Mouse (Mus musculus) hindbrain, embryonic 12.5 days (tissue): Measurements from ENCODE around the gene Gpkow. TPM values are rescaled to one million over a fixed set of nuclear protein-coding genes. Genes with fewer than 3 reads are reported as not detected.
"Not testable (repeated sequence)": the region's sequence is repeated elsewhere in the genome, so short reads cannot be mapped to it uniquely, and the experiment has no call there.

Source experiments
- ATAC-seq: fragments of 200-750 bp; cut with Nextera tagmentation; 2 replicates; pipeline ENCODE4 v1.8.0; 2017; ENCODE audit warnings: moderate TSS enrichment; ENCODE audit not compliant: low FRiP score
- H3K27ac ChIP-seq: fragments of 300-500 bp; sonication (generic); 2 replicates; pipeline ENCODE4 v1.5.1; 2016; ENCODE audit warnings: mild to moderate bottlenecking
- H3K27me3 ChIP-seq: fragments of 300-500 bp; sonication (generic); 2 replicates; pipeline ENCODE4 v1.6.1; 2016; ENCODE audit warnings: mild to moderate bottlenecking
- H3K36me3 ChIP-seq: fragments of 300-500 bp; sonication (generic); 2 replicates; pipeline ENCODE4 v1.6.1; 2016; ENCODE audit warnings: mild to moderate bottlenecking
- H3K4me1 ChIP-seq: fragments of 300-500 bp; sonication (generic); 2 replicates; pipeline ENCODE4 v1.6.1; 2016
- H3K4me2 ChIP-seq: fragments of 300-500 bp; sonication (generic); replicated peaks from 2 replicates; pipeline ENCODE4 v1.6.1; 2016; ENCODE audit warnings: mild to moderate bottlenecking
- H3K4me3 ChIP-seq: fragments of 300-500 bp; sonication (generic); 2 replicates; pipeline ENCODE4 v1.5.1; 2016; ENCODE audit warnings: mild to moderate bottlenecking
- H3K9ac ChIP-seq: fragments of 300-500 bp; sonication (generic); 2 replicates; pipeline ENCODE4 v1.6.1; 2016; ENCODE audit warnings: mild to moderate bottlenecking, moderate library complexity
- H3K9me3 ChIP-seq: fragments of 300-500 bp; sonication (generic); replicated peaks from 2 replicates; pipeline ENCODE4 v1.6.1; 2016; ENCODE audit warnings: mild to moderate bottlenecking
- WGBS: fragments of 180-500 bp; shearing (Covaris S2); methylation state at CpG from one replicate; pipeline ENCODE4 v1.1.7; 2016; 5-methylcytosine and 5-hydroxymethylcytosine counted together
- polyA plus RNA-seq: library from polyadenylated mRNA; unstranded; fragments of >200 nt; fragmentation: Nextera tagmentation; extraction: Ambion mirVana; gene quantifications from 2 replicates; pipeline ENCODE4 v1.2.1, GENCODE M21; 2016

Gpkow gene
- polyA plus RNA-seq, 1 experiment from 2014 or later: 46.4 TPM

- Histone ChIP-seq H3K27me3 (no peaks in the 10 kb centered on the region), H3K4me1 (no peaks in the 10 kb centered on the region), H3K36me3 (no peaks in the 10 kb centered on the region), H3K4me3 (no peak overlapping the region), H3K9ac (no peak overlapping the region), H3K4me2 (no peak overlapping the region), H3K27ac (no peak overlapping the region), H3K9me3 (no peaks in the 10 kb centered on the region)
- no peak for ATAC-seq
- 41% methylated on average over 4 of the region's 4 CpGs for WGBS
These were observed 4.1 kb upstream of the Gpkow start for GRCm38 (mm10) chrX:7692862-7693261.

GRCm38 (mm10) chrX:7696520-7696919 is 411 bp upstream of the Gpkow start:
- Histone ChIP-seq H3K4me1 (no peaks in the 10 kb centered on the region), H3K4me3 (peak overlapping the region; percentile 50; the same call in 1 of the 2 replicates), H3K27ac (no peak overlapping the region), H3K4me2 (peak overlapping the region; percentile 32), H3K36me3 (peaks cover 5% of the 10 kb centered on the region; the same call in 1 of the 2 replicates), H3K9ac (no peak overlapping the region), H3K27me3 (no peaks in the 10 kb centered on the region), H3K9me3 (no peaks in the 10 kb centered on the region)
- 45% methylated on average over 6 of the region's 6 CpGs for WGBS
- ATAC-seq: peak; percentile 61

- not testable (repeated sequence) for H3K27me3 ChIP-seq, H3K9me3 ChIP-seq, H3K36me3 ChIP-seq, H3K4me1 ChIP-seq, H3K27ac ChIP-seq
- 38% methylated on average over 6 of the region's 12 CpGs for WGBS
- Histone ChIP-seq H3K4me2 (peak overlapping the region; percentile 49), H3K9ac (peak overlapping the region; percentile 47), H3K4me3 (peak overlapping the region; percentile 25)
- peak; percentile 64 for ATAC-seq
These were observed 16.8 kb downstream of the Gpkow start for GRCm38 (mm10) chrX:7713764-7714134.

GRCm38 (mm10) chrX:7714135-7714899 is 17.4 kb downstream of the Gpkow start, which contains the start of gene Wdr45:
Gene Wdr45 (plus strand): TSS chrX:7714333.
- H3K27me3 ChIP-seq, H3K9me3 ChIP-seq, H3K36me3 ChIP-seq, H3K4me1 ChIP-seq, H3K27ac ChIP-seq: not testable (repeated sequence)
- 17% methylated on average over 36 of the region's 60 CpGs for WGBS
- peak; percentile 98 for ATAC-seq
- H3K4me3 ChIP-seq: peak within 1 kb of the TSS; percentile 25
- H3K4me2 ChIP-seq: peak within 1 kb of the TSS; percentile 49
- H3K9ac ChIP-seq: peak within 1 kb of the TSS; percentile 47

- WGBS: 47% methylated on average over 1 of the region's 1 CpGs
- H3K36me3 ChIP-seq, H3K9ac ChIP-seq, H3K4me1 ChIP-seq, H3K4me3 ChIP-seq, H3K27ac ChIP-seq, H3K27me3 ChIP-seq, H3K9me3 ChIP-seq, H3K4me2 ChIP-seq, ATAC-seq: not testable (repeated sequence)
These were observed 19.1 kb downstream of the Gpkow start for GRCm38 (mm10) chrX:7716058-7716457.

- H3K36me3 ChIP-seq: peaks cover 10% of the 10 kb centered on the region; the same call in 1 of the 2 replicates
- H3K4me2 ChIP-seq: peak within 1 kb of the TSS; percentile 62
- peaks cover 5% of the 10 kb centered on the region for H3K4me1 ChIP-seq
- WGBS: 23% methylated on average over 22 of the region's 22 CpGs
- no peaks in the 10 kb centered on the region for H3K27me3 ChIP-seq
- H3K9me3 ChIP-seq: no peaks in the 10 kb centered on the region
- H3K27ac ChIP-seq: peak within 1 kb of the TSS; percentile 85
- peak within 1 kb of the TSS; percentile 51 for H3K9ac ChIP-seq
- ATAC-seq: peak; percentile 91
- peak within 1 kb of the TSS; percentile 56 for H3K4me3 ChIP-seq
These were observed 24.8 kb downstream of the Gpkow start, which contains the start of gene Gm45208 for GRCm38 (mm10) chrX:7721514-7722281. Gene Gm45208 (plus strand): TSS chrX:7722245.

- H3K36me3 ChIP-seq: peaks cover 14% of the 10 kb centered on the region; the same call in 1 of the 2 replicates
- ATAC-seq: no peak
- H3K9me3 ChIP-seq: no peaks in the 10 kb centered on the region
- H3K9ac ChIP-seq: peak overlapping the region; percentile 51
- H3K27ac ChIP-seq: peak overlapping the region; percentile 85
- H3K4me3 ChIP-seq: peak overlapping the region; percentile 56
- 25% methylated on average over 11 of the region's 11 CpGs for WGBS
- H3K4me2 ChIP-seq: peak overlapping the region; percentile 62
- no peaks in the 10 kb centered on the region for H3K27me3 ChIP-seq
- H3K4me1 ChIP-seq: peaks cover 5% of the 10 kb centered on the region
These were observed 25.3 kb downstream of the Gpkow start for GRCm38 (mm10) chrX:7722282-7722611.

GRCm38 (mm10) chrX:7722691-7723090 is 25.8 kb downstream of the Gpkow start:
- peak overlapping the region; percentile 56 for H3K4me3 ChIP-seq
- peaks cover 14% of the 10 kb centered on the region; the same call in 1 of the 2 replicates for H3K36me3 ChIP-seq
- no peaks in the 10 kb centered on the region for H3K9me3 ChIP-seq
- no peaks in the 10 kb centered on the region for H3K27me3 ChIP-seq
- ATAC-seq: no peak
- H3K4me1 ChIP-seq: peaks cover 5% of the 10 kb centered on the region
- peak overlapping the region; percentile 51; the same call in 1 of the 2 replicates for H3K9ac ChIP-seq
- H3K4me2 ChIP-seq: peak overlapping the region; percentile 62
- 35% methylated on average over 4 of the region's 4 CpGs for WGBS
- H3K27ac ChIP-seq: no peak overlapping the region

GRCm38 (mm10) chrX:7724135-7724534 is 27.2 kb downstream of the Gpkow start:
- Histone ChIP-seq H3K4me1 (peaks cover 5% of the 10 kb centered on the region), H3K27me3 (no peaks in the 10 kb centered on the region), H3K9ac (no peak overlapping the region), H3K36me3 (peaks cover 14% of the 10 kb centered on the region; the same call in 1 of the 2 replicates), H3K27ac (no peak overlapping the region), H3K4me2 (no peak overlapping the region), H3K9me3 (no peaks in the 10 kb centered on the region), H3K4me3 (no peak overlapping the region)
- ATAC-seq: no peak
- 81% methylated on average over 7 of the region's 7 CpGs for WGBS

- H3K4me3 ChIP-seq: no peak overlapping the region
- H3K36me3 ChIP-seq: peaks cover 14% of the 10 kb centered on the region; the same call in 1 of the 2 replicates
- WGBS: 87% methylated on average over 12 of the region's 12 CpGs
- H3K4me2 ChIP-seq: no peak overlapping the region
- ATAC-seq: no peak
- no peaks in the 10 kb centered on the region for H3K9me3 ChIP-seq
- peaks cover 8% of the 10 kb centered on the region for H3K4me1 ChIP-seq
- no peak overlapping the region for H3K27ac ChIP-seq
- no peaks in the 10 kb centered on the region for H3K27me3 ChIP-seq
- H3K9ac ChIP-seq: no peak overlapping the region
These were observed 28.9 kb downstream of the Gpkow start for GRCm38 (mm10) chrX:7725841-7726240.

GRCm38 (mm10) chrX:7727176-7727575 is 30.2 kb downstream of the Gpkow start:
- no peaks in the 10 kb centered on the region for H3K27me3 ChIP-seq
- no peak overlapping the region for H3K4me3 ChIP-seq
- H3K4me2 ChIP-seq: no peak overlapping the region
- no peak overlapping the region for H3K27ac ChIP-seq
- no peak for ATAC-seq
- WGBS: 90% methylated on average over 13 of the region's 13 CpGs
- peaks cover 14% of the 10 kb centered on the region; the same call in 1 of the 2 replicates for H3K36me3 ChIP-seq
- H3K9ac ChIP-seq: no peak overlapping the region
- H3K9me3 ChIP-seq: no peaks in the 10 kb centered on the region
- H3K4me1 ChIP-seq: peaks cover 8% of the 10 kb centered on the region

GRCm38 (mm10) chrX:7728215-7728921 is 31.4 kb downstream of the Gpkow start, which contains the start of gene Praf2:
Gene Praf2 (plus strand): TSS chrX:7728439.
- peak; percentile 95 for ATAC-seq
- Histone ChIP-seq H3K4me1 (peaks cover 4% of the 10 kb centered on the region; the same call in 1 of the 2 replicates), H3K9me3 (no peaks in the 10 kb centered on the region), H3K36me3 (peaks cover 14% of the 10 kb centered on the region), H3K27ac (peak within 1 kb of the TSS; percentile 72; the same call in 1 of the 2 replicates), H3K9ac (peak within 1 kb of the TSS; percentile 55), H3K27me3 (no peaks in the 10 kb centered on the region), H3K4me3 (peak within 1 kb of the TSS; percentile 41), H3K4me2 (peak within 1 kb of the TSS; percentile 56)
- 20% methylated on average over 42 of the region's 42 CpGs for WGBS
